In genomic region chr4:32889246-32889645, GRCm38 (mm10) we compare ENCODE assay signal across 9 mouse cellular contexts.
DNase-seq lines count a peak whose midpoint lies in the region; ATAC-seq and TF ChIP-seq lines count a peak whose summit lies in the region.
"Had no signal": no experiment of that assay in that cellular context is flagged by ENCODE, and none has a peak within 500 bp of the region (broad histone marks: within the 10 kb centered on the region; RNA-seq: fewer than 3 reads in every experiment).

No protein-coding gene starts in this region.

- DNase-seq in layer of hippocampus, adult 2 months (ENCODE audit: low spot score in 2 of 2): peak; percentile 32 to 44
- DNase-seq in layer of hippocampus, adult 9-10 months (ENCODE audit: low spot score): no peak
- peak; percentile 46 for DNase-seq in cerebellum, adult 11-12 months
- DNase-seq in gastrocnemius, adult 8-10 months (ENCODE audit: low spot score in 2 of 2): peak; percentile 24 to 44
- peak; percentile 52 to 62 for DNase-seq in layer of hippocampus, postnatal 10 days (ENCODE audit: low spot score in 2 of 2)
- peak; percentile 84 for DNase-seq in midbrain, embryonic 14.5 days
- no peak for DNase-seq in spleen, postnatal 36 days (ENCODE audit: low spot score in 2 of 2)

- peak overlapping the region; percentile 83 for H3K27ac ChIP-seq in layer of hippocampus, adult 2 months
- H3K27ac ChIP-seq in hindbrain, embryonic 13.5 days: peak overlapping the region; percentile 53
- peak overlapping the region; percentile 68 for H3K27ac ChIP-seq in midbrain, embryonic 14.5 days (replicated peaks; ENCODE audit: low read depth, low read length)
- H3K27ac ChIP-seq: embryonic facial prominence, embryonic 12.5 days had no signal

- peak; percentile 77 for ATAC-seq in hindbrain, embryonic 13.5 days (ENCODE audit: low FRiP score)
- ATAC-seq in midbrain, embryonic 14.5 days (ENCODE audit: low FRiP score, low TSS enrichment): peak; percentile 82; the same call in 1 of the 2 replicates

- peaks cover 24% of the 10 kb centered on the region for H3K27me3 ChIP-seq in hindbrain, embryonic 13.5 days
- no peaks in the 10 kb centered on the region for H3K27me3 ChIP-seq in midbrain, embryonic 14.5 days (ENCODE audit: control insufficient read depth, insufficient read depth, low read length)
- H3K27me3 ChIP-seq: embryonic facial prominence, embryonic 12.5 days had no signal

- peaks cover 10% of the 10 kb centered on the region for H3K9me3 ChIP-seq in hindbrain, embryonic 13.5 days
- peaks cover 7% of the 10 kb centered on the region for H3K9me3 ChIP-seq in midbrain, embryonic 14.5 days (ENCODE audit: control insufficient read depth, low read length)

- H3K4me1 ChIP-seq in hindbrain, embryonic 13.5 days (replicated peaks): peaks cover 33% of the 10 kb centered on the region
- H3K4me1 ChIP-seq in midbrain, embryonic 14.5 days (ENCODE audit: control insufficient read depth, insufficient read depth, low read length): peaks cover 8% of the 10 kb centered on the region; the same call in 1 of the 2 replicates

- H3K4me2 ChIP-seq in hindbrain, embryonic 13.5 days: 0 out of 2 replicates have a peak overlapping the region, but pooled peaks have one; percentile 1
- H3K4me2 ChIP-seq in midbrain, embryonic 14.5 days (ENCODE audit: low read length): no peak overlapping the region
- H3K4me2 ChIP-seq: embryonic facial prominence, embryonic 12.5 days had no signal

- no peak overlapping the region for H3K9ac ChIP-seq in hindbrain, embryonic 13.5 days
- H3K9ac ChIP-seq in midbrain, embryonic 14.5 days (replicated peaks; ENCODE audit: low read length): no peak overlapping the region
- H3K9ac ChIP-seq: embryonic facial prominence, embryonic 12.5 days had no signal

- H3K4me3 ChIP-seq in layer of hippocampus, adult 2 months: no peak overlapping the region; the same call in 1 of the 2 replicates
- no peak overlapping the region for H3K4me3 ChIP-seq in hindbrain, embryonic 13.5 days
- no peak overlapping the region for H3K4me3 ChIP-seq in midbrain, embryonic 14.5 days (replicated peaks; ENCODE audit: low read depth, low read length)
- H3K4me3 ChIP-seq: embryonic facial prominence, embryonic 12.5 days had no signal

- TF ChIP-seq CTCF in layer of hippocampus, adult 2 months (conservative IDR thresholded peaks at IDR 0.05): no peak

- WGBS in hindbrain, embryonic 13.5 days: 34% methylated on average over 11 of the region's 11 CpGs
- WGBS in midbrain, embryonic 14.5 days: 38% methylated on average over 11 of the region's 11 CpGs

- H3K36me3 ChIP-seq in hindbrain, embryonic 13.5 days: no peaks in the 10 kb centered on the region
- H3K36me3 ChIP-seq in midbrain, embryonic 14.5 days (ENCODE audit: control insufficient read depth, insufficient read depth, low read length): no peaks in the 10 kb centered on the region
- H3K36me3 ChIP-seq: embryonic facial prominence, embryonic 12.5 days had no signal

Comparison
In these comparisons a context has a peak if more than half of its experiments do, and no peak if none do; other contexts are left out.
1. DNase-seq: peak in layer of hippocampus, adult 2 months (2 of 2), cerebellum, adult 11-12 months (single experiment), gastrocnemius, adult 8-10 months (2 of 2), layer of hippocampus, postnatal 10 days (2 of 2) and midbrain, embryonic 14.5 days (single experiment); none in layer of hippocampus, adult 9-10 months (single experiment) and spleen, postnatal 36 days (0 of 2).
2. Peak in every context shown above with its lines, with median percentiles within 50 percentile points of each other: H3K27ac ChIP-seq.